Mouse (Mus musculus) liver, embryonic 11.5 days (tissue): ENCODE results near the gene H2afx. TPM values are rescaled to one million over a fixed set of nuclear protein-coding genes. Genes with fewer than 3 reads are reported as not detected.
"Not testable (repeated sequence)": the region's sequence is repeated elsewhere in the genome, so short reads cannot be mapped to it uniquely, and the experiment has no call there.

Experiments
- ATAC-seq: fragments of 200-750 bp; cut with Nextera tagmentation; replicated peaks from 2 replicates; pipeline ENCODE4 v1.8.0; 2017; ENCODE audit warnings: moderate number of reproducible peaks, mild to moderate bottlenecking, moderate TSS enrichment, moderate library complexity; ENCODE audit not compliant: low FRiP score
- DNase-seq: peaks from one replicate; pipeline ENCODE4 v3.0.0-alpha.2; 2017; ENCODE audit warnings: low spot score
- H3K27ac ChIP-seq: fragments of 300-500 bp; sonication (generic); 2 replicates; pipeline ENCODE4 v1.5.1; 2014; ENCODE audit warnings: mild to moderate bottlenecking, low read depth, low read length, control low read depth
- H3K27me3 ChIP-seq: fragments of 300-500 bp; sonication (generic); replicated peaks from 2 replicates; pipeline ENCODE4 v1.6.1; 2014; ENCODE audit warnings: low read length, mixed read lengths; ENCODE audit not compliant: control insufficient read depth, insufficient read depth
- H3K36me3 ChIP-seq: fragments of 300-500 bp; sonication (generic); 2 replicates; pipeline ENCODE4 v1.6.1; 2014; ENCODE audit warnings: mild to moderate bottlenecking, low read length, moderate library complexity, mixed read lengths; ENCODE audit not compliant: control insufficient read depth, insufficient read depth
- H3K4me1 ChIP-seq: fragments of 300-500 bp; sonication (generic); replicated peaks from 2 replicates; pipeline ENCODE4 v1.6.1; 2014; ENCODE audit warnings: low read length, mixed read lengths; ENCODE audit not compliant: control insufficient read depth, insufficient read depth
- H3K4me2 ChIP-seq: fragments of 300-500 bp; sonication (generic); 2 replicates; pipeline ENCODE4 v1.6.1; 2014; ENCODE audit warnings: mild to moderate bottlenecking, control low read depth, moderate library complexity
- H3K4me3 ChIP-seq: fragments of 300-500 bp; sonication (generic); 2 replicates; pipeline ENCODE4 v1.5.1; 2014; ENCODE audit warnings: low read depth, low read length, control low read depth
- H3K9ac ChIP-seq: fragments of 300-500 bp; sonication (generic); 2 replicates; pipeline ENCODE4 v1.6.1; 2014; ENCODE audit warnings: low read depth, low read length, control low read depth
- H3K9me3 ChIP-seq: fragments of 300-500 bp; sonication (generic); 2 replicates; pipeline ENCODE4 v1.6.1; 2016; ENCODE audit warnings: low read length, inconsistent platforms, mixed read lengths; ENCODE audit not compliant: control insufficient read depth
- WGBS: fragments of 180-500 bp; shearing (Covaris S2); extraction: QIAGEN DNeasy Blood & Tissue Kit; methylation state at CpG from one replicate; pipeline ENCODE4 v1.1.7; 2014; 5-methylcytosine and 5-hydroxymethylcytosine counted together
- polyA plus RNA-seq: library from polyadenylated mRNA; unstranded; fragments of >200 nt; fragmentation: Nextera tagmentation; extraction: Ambion mirVana; gene quantifications from 2 replicates; pipeline ENCODE4 v1.2.1, GENCODE M21; 2014

The H2afx gene
- polyA plus RNA-seq, 1 experiment from 2014 or later: 250 TPM

- not testable (repeated sequence) for H3K36me3 ChIP-seq, H3K27ac ChIP-seq, H3K27me3 ChIP-seq, DNase-seq, H3K9me3 ChIP-seq, ATAC-seq, H3K4me3 ChIP-seq, H3K9ac ChIP-seq, H3K4me2 ChIP-seq
- 76% methylated on average over 4 of the region's 4 CpGs for WGBS
- peaks cover 23% of the 10 kb centered on the region for H3K4me1 ChIP-seq
Measured at GRCm38 (mm10) chr9:44323656-44324055, 10.8 kb upstream of the H2afx start.

GRCm38 (mm10) chr9:44324147-44324546, 10.3 kb upstream of the H2afx start:
- peaks cover 18% of the 10 kb centered on the region for H3K4me1 ChIP-seq
- no peak overlapping the region for H3K27ac ChIP-seq
- H3K36me3 ChIP-seq: peaks cover 6% of the 10 kb centered on the region
- H3K9ac ChIP-seq: no peak overlapping the region
- ATAC-seq: no peak
- WGBS: 82% methylated on average over 6 of the region's 6 CpGs
- H3K4me2 ChIP-seq: no peak overlapping the region
- H3K27me3 ChIP-seq: no peaks in the 10 kb centered on the region
- H3K4me3 ChIP-seq: no peak overlapping the region
- no peak for DNase-seq
- no peaks in the 10 kb centered on the region for H3K9me3 ChIP-seq

GRCm38 (mm10) chr9:44325032-44325767, 9.3 kb upstream of the H2afx start:
- peak overlapping the region; percentile 86; the same call in 1 of the 2 replicates for H3K4me3 ChIP-seq
- peaks cover 15% of the 10 kb centered on the region for H3K4me1 ChIP-seq
- not testable (repeated sequence) for H3K36me3 ChIP-seq, ATAC-seq, DNase-seq, H3K9me3 ChIP-seq, H3K27me3 ChIP-seq
- peak overlapping the region; percentile 93; the same call in 1 of the 2 replicates for H3K9ac ChIP-seq
- peak overlapping the region; percentile 96; the same call in 1 of the 2 replicates for H3K27ac ChIP-seq
- H3K4me2 ChIP-seq: peak overlapping the region; percentile 68
- 69% methylated on average over 6 of the region's 8 CpGs for WGBS

GRCm38 (mm10) chr9:44325768-44326370, 8.6 kb upstream of the H2afx start, which contains the start of gene Dpagt1:
Dpagt1 (plus strand) TSS chr9:44326019.
- ATAC-seq: no peak; the same call in 1 of the 2 replicates
- Histone ChIP-seq H3K9ac (peak within 1 kb of the TSS; percentile 93), H3K4me1 (peaks cover 10% of the 10 kb centered on the region), H3K4me3 (peak within 1 kb of the TSS; percentile 86), H3K27me3 (no peaks in the 10 kb centered on the region), H3K9me3 (no peaks in the 10 kb centered on the region), H3K36me3 (peaks cover 14% of the 10 kb centered on the region), H3K27ac (peak within 1 kb of the TSS; percentile 96), H3K4me2 (peak within 1 kb of the TSS; percentile 68)
- DNase-seq: no peak
- 4% methylated on average over 12 of the region's 12 CpGs for WGBS

- Histone ChIP-seq H3K9me3 (no peaks in the 10 kb centered on the region), H3K4me2 (peak overlapping the region; percentile 68), H3K4me1 (peaks cover 9% of the 10 kb centered on the region), H3K27me3 (no peaks in the 10 kb centered on the region), H3K27ac (peak overlapping the region; percentile 96), H3K4me3 (peak overlapping the region; percentile 86), H3K36me3 (peaks cover 20% of the 10 kb centered on the region), H3K9ac (peak overlapping the region; percentile 93)
- ATAC-seq (peak; percentile 88), DNase-seq (peak; percentile 84)
- WGBS: under 1% methylated on average over 38 of the region's 38 CpGs
Measured at GRCm38 (mm10) chr9:44326371-44327063, 8.0 kb upstream of the H2afx start.

- Histone ChIP-seq H3K4me1 (peaks cover 9% of the 10 kb centered on the region), H3K9ac (peak overlapping the region; percentile 93), H3K27me3 (no peaks in the 10 kb centered on the region), H3K27ac (peak overlapping the region; percentile 96), H3K4me3 (peak overlapping the region; percentile 86), H3K4me2 (peak overlapping the region; percentile 68), H3K36me3 (peaks cover 25% of the 10 kb centered on the region), H3K9me3 (no peaks in the 10 kb centered on the region)
- under 1% methylated on average over 22 of the region's 22 CpGs for WGBS
- DNase-seq (peak; percentile 52), ATAC-seq (peak; percentile 53)
Measured at GRCm38 (mm10) chr9:44327064-44327711, 7.3 kb upstream of the H2afx start.

- ATAC-seq (no peak), DNase-seq (no peak)
- peak overlapping the region; percentile 86 for H3K4me3 ChIP-seq
- no peaks in the 10 kb centered on the region for H3K27me3 ChIP-seq
- peak overlapping the region; percentile 93; the same call in 1 of the 2 replicates for H3K9ac ChIP-seq
- H3K4me1 ChIP-seq: peaks cover 9% of the 10 kb centered on the region
- WGBS: 85% methylated on average over 5 of the region's 5 CpGs
- H3K27ac ChIP-seq: no peak overlapping the region
- H3K36me3 ChIP-seq: peaks cover 31% of the 10 kb centered on the region
- H3K9me3 ChIP-seq: no peaks in the 10 kb centered on the region
- peak overlapping the region; percentile 68 for H3K4me2 ChIP-seq
Measured at GRCm38 (mm10) chr9:44327926-44328325, 6.6 kb upstream of the H2afx start.

- Histone ChIP-seq H3K9me3 (no peaks in the 10 kb centered on the region), H3K4me1 (peaks cover 7% of the 10 kb centered on the region), H3K4me3 (no peak overlapping the region), H3K36me3 (peaks cover 40% of the 10 kb centered on the region), H3K9ac (peak overlapping the region; percentile 1; the same call in 1 of the 2 replicates), H3K4me2 (no peak overlapping the region), H3K27ac (no peak overlapping the region), H3K27me3 (no peaks in the 10 kb centered on the region)
- no peak for DNase-seq
- 89% methylated on average over 6 of the region's 6 CpGs for WGBS
- no peak for ATAC-seq
Measured at GRCm38 (mm10) chr9:44330736-44331135, 3.8 kb upstream of the H2afx start.
